Mouse (Mus musculus) heart, embryonic 10.5 days (tissue): ENCODE measurements around the gene Jarid2. TPM values are rescaled to one million over a fixed set of nuclear protein-coding genes. Genes with fewer than 3 reads are reported as not detected.

Experiments
- DNase-seq: peaks from one replicate; pipeline ENCODE4 v3.0.0-alpha.2; 2017; ENCODE audit warnings: low spot score
- H3K27ac ChIP-seq: fragments of 300-500 bp; sonication (generic); 2 replicates; pipeline ENCODE4 v1.5.1; 2016; ENCODE audit warnings: mild to moderate bottlenecking
- H3K27me3 ChIP-seq: fragments of 300-500 bp; sonication (generic); 2 replicates; pipeline ENCODE4 v1.6.1; 2016; ENCODE audit warnings: mild to moderate bottlenecking; ENCODE audit not compliant: poor library complexity, insufficient read depth, severe bottlenecking
- H3K36me3 ChIP-seq: fragments of 300-500 bp; sonication (generic); 2 replicates; pipeline ENCODE4 v1.6.1; 2016; ENCODE audit warnings: mild to moderate bottlenecking, moderate library complexity
- H3K4me1 ChIP-seq: fragments of 300-500 bp; sonication (generic); 2 replicates; pipeline ENCODE4 v1.6.1; 2016; ENCODE audit warnings: mild to moderate bottlenecking
- H3K4me3 ChIP-seq: fragments of 300-500 bp; sonication (generic); 2 replicates; pipeline ENCODE4 v1.5.1; 2016; ENCODE audit warnings: mild to moderate bottlenecking, moderate library complexity
- H3K9me3 ChIP-seq: fragments of 300-500 bp; sonication (generic); 2 replicates; pipeline ENCODE4 v1.6.1; 2016; ENCODE audit warnings: mild to moderate bottlenecking, moderate library complexity
- WGBS: fragments of 180-500 bp; shearing (Covaris S2); methylation state at CpG from one replicate; pipeline ENCODE4 v1.1.7; 2016; 5-methylcytosine and 5-hydroxymethylcytosine counted together
- polyA plus RNA-seq: library from polyadenylated mRNA; unstranded; fragments of >200 nt; fragmentation: Nextera tagmentation; extraction: Ambion mirVana; gene quantifications from 2 replicates; pipeline ENCODE4 v1.2.1, GENCODE M21; 2016

The Jarid2 gene
- polyA plus RNA-seq, 1 experiment from 2014 or later, result 39.8 TPM

- no peak overlapping the region for H3K4me3 ChIP-seq
- WGBS, result 95% methylated on average over 5 of the region's 5 CpGs
- no peaks in the 10 kb centered on the region for H3K4me1 ChIP-seq
- no peak for DNase-seq
- peaks cover 84% of the 10 kb centered on the region for H3K36me3 ChIP-seq
- no peaks in the 10 kb centered on the region for H3K27me3 ChIP-seq
- H3K9me3 ChIP-seq, result no peaks in the 10 kb centered on the region
- H3K27ac ChIP-seq, result no peak overlapping the region
These were observed 192.4 kb downstream of the Jarid2 start for GRCm38 (mm10) chr13:44921721-44922120.

- WGBS, result 90% methylated on average over 3 of the region's 3 CpGs
These were observed 194.8 kb downstream of the Jarid2 start for GRCm38 (mm10) chr13:44924042-44924441.

GRCm38 (mm10) chr13:44925173-44925572 is 195.9 kb downstream of the Jarid2 start:
- H3K9me3 ChIP-seq, result no peaks in the 10 kb centered on the region
- H3K27me3 ChIP-seq, result no peaks in the 10 kb centered on the region
- 97% methylated on average over 2 of the region's 2 CpGs for WGBS
- H3K4me3 ChIP-seq, result no peak overlapping the region
- DNase-seq, result no peak
- H3K4me1 ChIP-seq, result no peaks in the 10 kb centered on the region
- H3K36me3 ChIP-seq, result peaks cover 61% of the 10 kb centered on the region
- no peak overlapping the region for H3K27ac ChIP-seq

More at GRCm38 (mm10) chr13:44924042-44924441, 194.8 kb downstream of the Jarid2 start:
- Histone ChIP-seq H3K27ac (no peak overlapping the region), H3K9me3 (no peaks in the 10 kb centered on the region), H3K36me3 (peaks cover 66% of the 10 kb centered on the region), H3K4me1 (no peaks in the 10 kb centered on the region), H3K4me3 (no peak overlapping the region), H3K27me3 (no peaks in the 10 kb centered on the region)
- DNase-seq, result no peak

- Histone ChIP-seq H3K27ac (no peak overlapping the region), H3K9me3 (no peaks in the 10 kb centered on the region), H3K4me3 (no peak overlapping the region), H3K36me3 (peaks cover 59% of the 10 kb centered on the region), H3K27me3 (no peaks in the 10 kb centered on the region), H3K4me1 (no peaks in the 10 kb centered on the region)
- 60% methylated on average over 2 of the region's 2 CpGs for WGBS
- no peak for DNase-seq
These were observed 197.0 kb downstream of the Jarid2 start for GRCm38 (mm10) chr13:44926311-44926710.

GRCm38 (mm10) chr13:44932307-44933264 is 203.3 kb downstream of the Jarid2 start:
- Histone ChIP-seq H3K27ac (no peak overlapping the region), H3K27me3 (no peaks in the 10 kb centered on the region), H3K9me3 (no peaks in the 10 kb centered on the region), H3K36me3 (peaks cover 17% of the 10 kb centered on the region; the same call in 1 of the 2 replicates), H3K4me1 (peaks cover 17% of the 10 kb centered on the region), H3K4me3 (no peak overlapping the region)
- 64% methylated on average over 18 of the region's 18 CpGs for WGBS
- no peak for DNase-seq

GRCm38 (mm10) chr13:44933575-44933974 is 204.3 kb downstream of the Jarid2 start:
- no peak overlapping the region for H3K4me3 ChIP-seq
- H3K36me3 ChIP-seq, result peaks cover 17% of the 10 kb centered on the region; the same call in 1 of the 2 replicates
- no peak for DNase-seq
- no peaks in the 10 kb centered on the region for H3K9me3 ChIP-seq
- 52% methylated on average over 7 of the region's 7 CpGs for WGBS
- H3K27ac ChIP-seq, result no peak overlapping the region
- H3K27me3 ChIP-seq, result no peaks in the 10 kb centered on the region
- H3K4me1 ChIP-seq, result peaks cover 17% of the 10 kb centered on the region

- H3K4me3 ChIP-seq, result no peak overlapping the region
- H3K36me3 ChIP-seq, result no peaks in the 10 kb centered on the region
- H3K4me1 ChIP-seq, result peaks cover 20% of the 10 kb centered on the region
- H3K27me3 ChIP-seq, result no peaks in the 10 kb centered on the region
- no peaks in the 10 kb centered on the region for H3K9me3 ChIP-seq
- no peak overlapping the region for H3K27ac ChIP-seq
- DNase-seq, result no peak
- WGBS, result 72% methylated on average over 3 of the region's 3 CpGs
These were observed 208.4 kb downstream of the Jarid2 start for GRCm38 (mm10) chr13:44937681-44938080.

GRCm38 (mm10) chr13:44939326-44940035 is 210.2 kb downstream of the Jarid2 start:
- WGBS, result 69% methylated on average over 8 of the region's 8 CpGs
- DNase-seq, result no peak
- Histone ChIP-seq H3K4me3 (no peak overlapping the region), H3K27ac (no peak overlapping the region), H3K4me1 (0 out of 2 replicates have a peak, but pooled peaks cover 8% of the 10 kb centered on the region), H3K27me3 (no peaks in the 10 kb centered on the region), H3K36me3 (peaks cover 3% of the 10 kb centered on the region; the same call in 1 of the 2 replicates), H3K9me3 (no peaks in the 10 kb centered on the region)

GRCm38 (mm10) chr13:44943618-44944017 is 214.3 kb downstream of the Jarid2 start:
- Histone ChIP-seq H3K4me1 (peaks cover 18% of the 10 kb centered on the region), H3K9me3 (no peaks in the 10 kb centered on the region), H3K27me3 (no peaks in the 10 kb centered on the region), H3K4me3 (no peak overlapping the region), H3K27ac (no peak overlapping the region), H3K36me3 (peaks cover 4% of the 10 kb centered on the region; the same call in 1 of the 2 replicates)
- 82% methylated on average over 2 of the region's 2 CpGs for WGBS
- DNase-seq, result no peak

GRCm38 (mm10) chr13:44946880-44947635 is 217.8 kb downstream of the Jarid2 start:
- peaks cover 15% of the 10 kb centered on the region for H3K4me1 ChIP-seq
- WGBS, result 58% methylated on average over 8 of the region's 8 CpGs
- H3K27me3 ChIP-seq, result no peaks in the 10 kb centered on the region
- H3K9me3 ChIP-seq, result no peaks in the 10 kb centered on the region
- no peak overlapping the region for H3K27ac ChIP-seq
- H3K4me3 ChIP-seq, result no peak overlapping the region
- peaks cover 7% of the 10 kb centered on the region; the same call in 1 of the 2 replicates for H3K36me3 ChIP-seq
- no peak for DNase-seq

- H3K4me1 ChIP-seq, result peaks cover 26% of the 10 kb centered on the region
- H3K27ac ChIP-seq, result no peak overlapping the region
- no peaks in the 10 kb centered on the region for H3K9me3 ChIP-seq
- peaks cover 7% of the 10 kb centered on the region; the same call in 1 of the 2 replicates for H3K36me3 ChIP-seq
- WGBS, result 84% methylated on average over 16 of the region's 16 CpGs
- no peaks in the 10 kb centered on the region for H3K27me3 ChIP-seq
- DNase-seq, result no peak
- H3K4me3 ChIP-seq, result no peak overlapping the region
These were observed 219.3 kb downstream of the Jarid2 start for GRCm38 (mm10) chr13:44948320-44949250.
